Mouse (Mus musculus) embryonic facial prominence, embryonic 11.5 days (tissue): ENCODE results near the gene Hist1h1a. TPM values are rescaled to one million over a fixed set of nuclear protein-coding genes. Genes with fewer than 3 reads are reported as not detected.
"Not testable (repeated sequence)": the region's sequence is repeated elsewhere in the genome, so short reads cannot be mapped to it uniquely, and the experiment has no call there.

Experiments
- ATAC-seq: fragments of 200-750 bp; cut with Nextera tagmentation; replicated peaks from 2 replicates; pipeline ENCODE4 v1.8.0; 2017; ENCODE audit warnings: low read depth; ENCODE audit not compliant: insufficient number of reproducible peaks, low FRiP score, low TSS enrichment
- DNase-seq: peaks from one replicate; pipeline ENCODE4 v3.0.0-alpha.2; 2015; ENCODE audit warnings: low spot score
- H3K27ac ChIP-seq: fragments of 300-500 bp; sonication (generic); replicated peaks from 2 replicates; pipeline ENCODE4 v1.5.1; 2014; ENCODE audit warnings: mild to moderate bottlenecking, low read depth, low read length, control low read depth
- H3K27me3 ChIP-seq: fragments of 300-500 bp; sonication (generic); 2 replicates; pipeline ENCODE4 v1.6.1; 2014; ENCODE audit warnings: mild to moderate bottlenecking, low read length, moderate library complexity, mixed read lengths; ENCODE audit not compliant: control insufficient read depth, insufficient read depth
- H3K36me3 ChIP-seq: fragments of 300-500 bp; sonication (generic); replicated peaks from 2 replicates; pipeline ENCODE4 v1.6.1; 2014; ENCODE audit warnings: low read depth, mild to moderate bottlenecking, low read length, moderate library complexity, mixed read lengths; ENCODE audit not compliant: control insufficient read depth, insufficient read depth
- H3K4me1 ChIP-seq: fragments of 300-500 bp; sonication (generic); 2 replicates; pipeline ENCODE4 v1.6.1; 2014; ENCODE audit warnings: low read length, mixed read lengths; ENCODE audit not compliant: control insufficient read depth, insufficient read depth
- H3K4me2 ChIP-seq: fragments of 300-500 bp; sonication (generic); 2 replicates; pipeline ENCODE4 v1.6.1; 2014; ENCODE audit warnings: low read depth, mild to moderate bottlenecking, control low read depth, low read length, moderate library complexity
- H3K4me3 ChIP-seq: fragments of 300-500 bp; sonication (generic); 2 replicates; pipeline ENCODE4 v1.5.1; 2014; ENCODE audit warnings: low read depth, low read length, control low read depth
- H3K9ac ChIP-seq: fragments of 300-500 bp; sonication (generic); replicated peaks from 2 replicates; pipeline ENCODE4 v1.6.1; 2014; ENCODE audit warnings: mild to moderate bottlenecking, control low read depth, low read length
- H3K9me3 ChIP-seq: fragments of 300-500 bp; sonication (generic); replicated peaks from 2 replicates; pipeline ENCODE4 v1.6.1; 2016; ENCODE audit warnings: mild to moderate bottlenecking, low read length, inconsistent platforms, mixed read lengths; ENCODE audit not compliant: control insufficient read depth
- WGBS: fragments of 180-500 bp; shearing (Covaris S2); extraction: QIAGEN DNeasy Blood & Tissue Kit; methylation state at CpG from one replicate; pipeline ENCODE4 v1.1.7; 2014; 5-methylcytosine and 5-hydroxymethylcytosine counted together
- polyA plus RNA-seq: library from polyadenylated mRNA; unstranded; fragments of >200 nt; fragmentation: Nextera tagmentation; extraction: Ambion mirVana; gene quantifications from 2 replicates; pipeline ENCODE4 v1.2.1, GENCODE M21; 2014

Gene Hist1h1a
- polyA plus RNA-seq, 1 experiment from 2014 or later: 4.5 TPM

- no peak for DNase-seq
- Histone ChIP-seq H3K27me3 (no peaks in the 10 kb centered on the region), H3K9me3 (no peaks in the 10 kb centered on the region), H3K27ac (no peak overlapping the region), H3K9ac (no peak overlapping the region), H3K4me1 (no peaks in the 10 kb centered on the region), H3K4me3 (no peak overlapping the region), H3K4me2 (0 out of 2 replicates have a peak overlapping the region, but pooled peaks have one; percentile 3), H3K36me3 (no peaks in the 10 kb centered on the region)
- no peak for ATAC-seq
- 55% methylated on average over 1 of the region's 1 CpGs for WGBS
Measured at GRCm38 (mm10) chr13:23765172-23765513, 1.7 kb downstream of the Hist1h1a start.

- H3K4me3 ChIP-seq: no peak overlapping the region
- no peaks in the 10 kb centered on the region for H3K36me3 ChIP-seq
- no peaks in the 10 kb centered on the region for H3K9me3 ChIP-seq
- H3K4me1 ChIP-seq: no peaks in the 10 kb centered on the region
- H3K27ac ChIP-seq: no peak overlapping the region
- ATAC-seq (no peak), DNase-seq (no peak)
- no peak overlapping the region for H3K9ac ChIP-seq
- no peak overlapping the region for H3K4me2 ChIP-seq
- no peaks in the 10 kb centered on the region for H3K27me3 ChIP-seq
Measured at GRCm38 (mm10) chr13:23766772-23767171, 3.3 kb downstream of the Hist1h1a start.

- Histone ChIP-seq H3K36me3 (no peaks in the 10 kb centered on the region), H3K9ac (no peak overlapping the region), H3K4me2 (no peak overlapping the region), H3K27ac (no peak overlapping the region), H3K4me3 (no peak overlapping the region), H3K4me1 (no peaks in the 10 kb centered on the region), H3K9me3 (no peaks in the 10 kb centered on the region), H3K27me3 (no peaks in the 10 kb centered on the region)
- ATAC-seq (no peak), DNase-seq (no peak)
- whole genome bisulfite sequencing: 51% methylated on average over 5 of the region's 5 CpGs
Measured at GRCm38 (mm10) chr13:23768834-23769397, 5.5 kb downstream of the Hist1h1a start.

DNA sequence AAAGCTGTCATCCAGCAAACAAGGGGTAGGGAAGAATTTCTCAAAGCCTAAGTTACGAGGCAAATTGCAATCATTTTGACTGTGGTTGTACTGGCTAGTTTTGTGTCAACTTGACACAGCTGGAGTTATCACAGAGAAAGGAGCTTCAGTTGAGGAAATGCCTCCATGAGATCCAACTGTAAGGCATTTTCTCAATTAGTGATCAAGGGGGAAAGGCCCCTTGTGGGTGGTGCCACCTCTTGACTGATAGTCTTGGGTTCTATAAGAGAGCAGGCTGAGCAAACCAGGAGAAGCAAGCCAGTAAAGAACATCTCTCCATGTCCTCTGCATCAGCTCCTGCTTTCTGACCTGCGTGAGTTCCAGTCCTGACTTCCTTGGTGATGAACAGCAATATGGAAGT lies 6.1 kb downstream of the Hist1h1a start, which contains the start of gene Trim38:
Gene Trim38 (plus strand): TSS at position 301 of the 400 bp plus-strand sequence.
- not testable (repeated sequence) for ATAC-seq

GRCm38 (mm10) chr13:23772561-23773313 lies 9.3 kb downstream of the Hist1h1a start:
- 0 out of 2 replicates have a peak overlapping the region, but pooled peaks have one; percentile 2 for H3K4me2 ChIP-seq
- no peaks in the 10 kb centered on the region for H3K9me3 ChIP-seq
- no peaks in the 10 kb centered on the region for H3K4me1 ChIP-seq
- DNase-seq (peak; percentile 80), ATAC-seq (peak; percentile 81)
- H3K36me3 ChIP-seq: no peaks in the 10 kb centered on the region
- H3K4me3 ChIP-seq: no peak overlapping the region
- H3K27me3 ChIP-seq: no peaks in the 10 kb centered on the region
- H3K9ac ChIP-seq: no peak overlapping the region
- WGBS: 19% methylated on average over 21 of the region's 21 CpGs
- H3K27ac ChIP-seq: no peak overlapping the region

More for the DNA sequence above, 6.1 kb downstream of the Hist1h1a start, which contains the start of gene Trim38:
- H3K36me3 ChIP-seq, DNase-seq, H3K9me3 ChIP-seq, H3K4me2 ChIP-seq, H3K27me3 ChIP-seq, H3K4me1 ChIP-seq, H3K9ac ChIP-seq, H3K4me3 ChIP-seq, H3K27ac ChIP-seq: not testable (repeated sequence)
- 82% methylated on average over 2 of the region's 2 CpGs for WGBS

DNA sequence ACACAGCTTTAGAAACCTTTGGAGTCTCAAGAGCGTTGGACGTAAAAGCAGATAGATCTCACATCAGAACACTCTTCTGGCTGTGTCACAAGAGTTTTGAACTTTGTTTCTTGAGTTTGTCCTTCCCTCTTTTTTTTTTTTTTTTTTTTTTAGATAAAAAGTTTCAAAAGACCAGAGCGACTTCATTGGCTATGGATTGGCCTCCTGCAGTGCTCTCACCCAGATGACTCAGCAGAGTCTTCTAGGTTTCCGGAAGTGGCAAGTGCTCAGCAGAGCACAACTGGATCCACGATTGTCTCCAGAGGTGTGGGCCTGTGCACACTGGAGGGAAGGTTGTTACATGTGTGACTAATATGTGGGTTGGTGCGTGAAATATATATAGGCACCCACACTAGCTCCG lies 14.9 kb downstream of the Hist1h1a start:
- no peaks in the 10 kb centered on the region for H3K27me3 ChIP-seq
- WGBS: 93% methylated on average over 7 of the region's 7 CpGs
- H3K27ac ChIP-seq: no peak overlapping the region
- H3K4me1 ChIP-seq: no peaks in the 10 kb centered on the region
- no peak overlapping the region for H3K4me3 ChIP-seq
- no peaks in the 10 kb centered on the region for H3K36me3 ChIP-seq
- no peak overlapping the region for H3K4me2 ChIP-seq
- ATAC-seq: no peak
- no peak for DNase-seq
- H3K9me3 ChIP-seq: no peaks in the 10 kb centered on the region
- no peak overlapping the region for H3K9ac ChIP-seq

DNA sequence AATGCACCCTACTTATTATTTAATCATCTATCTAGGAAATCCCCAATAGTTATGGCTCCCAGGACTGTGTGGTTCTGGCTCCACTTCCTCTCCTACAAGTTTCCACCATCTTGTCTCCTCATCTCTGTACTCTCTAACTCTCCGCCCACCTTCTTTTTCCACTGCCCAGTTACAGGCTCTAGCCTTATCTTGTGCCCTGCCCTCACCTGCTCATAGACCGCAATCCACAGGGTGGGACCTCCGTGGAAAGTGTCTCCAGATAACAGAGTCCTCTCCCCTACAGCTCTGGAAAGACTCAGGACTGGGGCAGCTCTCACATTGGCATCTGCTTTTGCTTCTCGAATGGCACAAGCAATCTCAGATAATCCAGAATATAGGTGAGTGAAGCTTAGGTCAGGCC lies 15.6 kb downstream of the Hist1h1a start:
- no peaks in the 10 kb centered on the region for H3K9me3 ChIP-seq
- H3K27ac ChIP-seq: no peak overlapping the region
- H3K9ac ChIP-seq: no peak overlapping the region
- no peak overlapping the region for H3K4me3 ChIP-seq
- no peaks in the 10 kb centered on the region for H3K4me1 ChIP-seq
- WGBS: 87% methylated on average over 4 of the region's 4 CpGs
- H3K36me3 ChIP-seq: no peaks in the 10 kb centered on the region
- H3K4me2 ChIP-seq: no peak overlapping the region
- ATAC-seq: no peak
- no peak for DNase-seq
- H3K27me3 ChIP-seq: no peaks in the 10 kb centered on the region

DNA sequence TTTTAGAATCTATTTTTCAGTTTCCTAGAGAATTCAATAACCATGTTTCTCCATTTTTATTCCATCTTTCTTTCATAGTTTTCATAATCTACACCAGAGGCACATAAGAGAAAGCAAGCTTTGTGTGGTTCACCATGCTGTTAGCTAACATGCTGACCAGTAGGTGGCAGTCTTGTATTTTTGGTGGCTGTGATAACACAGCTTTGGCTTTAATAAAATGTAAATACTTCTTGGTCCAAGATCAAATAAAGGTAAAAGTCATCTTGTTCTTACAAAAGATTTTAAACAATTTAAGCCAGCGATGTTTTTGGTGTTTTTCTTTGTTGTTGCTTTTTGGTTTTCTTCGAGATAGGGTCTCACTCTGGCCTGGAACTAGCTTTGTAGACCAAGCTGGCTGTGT lies 29.1 kb downstream of the Hist1h1a start:
- H3K9ac ChIP-seq: no peak overlapping the region
- H3K27ac ChIP-seq: no peak overlapping the region
- H3K9me3 ChIP-seq: no peaks in the 10 kb centered on the region
- 39% methylated on average over 2 of the region's 2 CpGs for WGBS
- no peaks in the 10 kb centered on the region for H3K36me3 ChIP-seq
- ATAC-seq (no peak), DNase-seq (peak; percentile 84)
- H3K4me2 ChIP-seq: no peak overlapping the region
- no peaks in the 10 kb centered on the region for H3K4me1 ChIP-seq
- no peak overlapping the region for H3K4me3 ChIP-seq
- H3K27me3 ChIP-seq: no peaks in the 10 kb centered on the region
